Mouse (Mus musculus) thymus, adult 2 months (tissue): ENCODE measurements at regions not wholly inside any gene's neighbourhood (a gene's known extent, or its start where the extent isn't known, plus 50 kb on each side); places are given as distances from the start of the nearest gene placed in this dataset.

Experiments used
- CTCF ChIP-seq: fragments of 200-500 bp; IDR thresholded peaks from 2 replicates; pipeline ENCODE4 v1.5.1; 2012; ENCODE audit warnings: mild to moderate bottlenecking, control low read depth, low read length, moderate library complexity, borderline replicate concordance; ENCODE audit not compliant: control insufficient read depth, poor library complexity, insufficient read depth; ENCODE audit errors: extremely low read depth
- POLR2A ChIP-seq: fragments of 200-500 bp; IDR thresholded peaks from 2 replicates; pipeline ENCODE4 v1.6.1; 2012; ENCODE audit warnings: mild to moderate bottlenecking, low read length, control low read depth, moderate library complexity; ENCODE audit not compliant: control insufficient read depth, poor library complexity, insufficient read depth; ENCODE audit errors: extremely low read depth

DNA sequence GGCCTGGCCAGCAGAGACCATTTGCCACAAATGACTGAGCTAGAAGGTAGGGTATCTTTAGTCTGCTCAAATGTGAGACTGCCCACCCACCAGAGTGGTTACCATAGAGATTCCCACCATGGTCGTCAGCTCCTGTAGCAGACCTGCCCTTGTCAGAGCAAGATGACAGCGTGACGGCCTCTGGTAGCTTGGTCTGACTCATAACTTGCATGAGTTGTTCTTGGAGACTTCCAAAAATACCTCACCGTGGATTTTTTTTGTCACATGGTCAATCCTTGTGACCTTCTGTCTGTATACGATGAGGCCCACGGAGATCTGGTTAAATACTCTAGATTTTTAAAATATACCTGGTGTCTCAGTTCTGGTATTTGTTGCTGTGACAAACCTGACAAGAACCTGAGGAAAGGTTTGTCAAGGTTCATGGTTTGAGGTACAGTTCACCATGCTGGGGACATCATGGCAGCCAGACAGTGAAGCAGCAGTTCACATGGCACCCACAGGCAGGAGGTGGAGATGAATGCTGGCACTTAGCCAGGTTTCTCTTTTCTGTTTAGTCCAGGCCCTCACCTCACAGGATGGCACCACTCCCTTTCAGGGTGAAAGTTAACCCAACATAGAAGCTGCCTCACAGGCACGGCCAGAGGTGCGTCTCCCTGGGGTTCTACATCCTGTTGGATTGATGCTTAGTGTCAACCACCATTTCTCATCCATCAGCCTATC lies 91.4 kb upstream of the Ctnnb1 start:
- TF ChIP-seq POLR2A, result no peak
- TF ChIP-seq CTCF, result no peak
